In genomic region chr16:24992494-24992893, GRCm38 (mm10) we compare ENCODE assay signal across 16 mouse cellular contexts.
"Had no signal": no experiment of that assay in that cellular context is flagged by ENCODE, and none has a peak within 500 bp of the region (broad histone marks: within the 10 kb centered on the region; RNA-seq: fewer than 3 reads in every experiment).

No protein-coding gene starts in this region.

- H3K4me3 ChIP-seq: left cerebral cortex, adult 2 months; limb, embryonic 10.5 days; liver, embryonic 15.5 days; midbrain, embryonic 10.5 days; myocyte; neural tube, embryonic 15.5 days had no signal

- ATAC-seq: lung, postnatal 0 days had no signal

- H3K4me1 ChIP-seq: liver, embryonic 15.5 days; midbrain, embryonic 10.5 days; neural tube, embryonic 15.5 days had no signal

- H3K9me3 ChIP-seq: limb, embryonic 10.5 days; liver, embryonic 15.5 days; midbrain, embryonic 10.5 days; neural tube, embryonic 15.5 days had no signal

- H3K27ac ChIP-seq: left cerebral cortex, adult 2 months; limb, embryonic 10.5 days; liver, embryonic 15.5 days; midbrain, embryonic 10.5 days; neural tube, embryonic 15.5 days had no signal

- H3K4me2 ChIP-seq: liver, embryonic 11.5 days; liver, embryonic 15.5 days; neural tube, embryonic 15.5 days had no signal

- DNase-seq: kidney, adult 8-10 months; kidney, postnatal 10 days; lung, adult 2 months; lung, postnatal 36 days; midbrain, embryonic 14.5 days; right cerebral cortex, adult 18-20 months; right cerebral cortex, postnatal 25 days; thymus, postnatal 4 days had no signal

- H3K36me3 ChIP-seq: limb, embryonic 10.5 days; liver, embryonic 15.5 days; midbrain, embryonic 10.5 days; neural tube, embryonic 15.5 days had no signal

- H3K27me3 ChIP-seq: liver, embryonic 15.5 days; neural tube, embryonic 15.5 days had no signal

- H3K9ac ChIP-seq: liver, embryonic 15.5 days; neural tube, embryonic 15.5 days had no signal
